In the genomic region with DNA sequence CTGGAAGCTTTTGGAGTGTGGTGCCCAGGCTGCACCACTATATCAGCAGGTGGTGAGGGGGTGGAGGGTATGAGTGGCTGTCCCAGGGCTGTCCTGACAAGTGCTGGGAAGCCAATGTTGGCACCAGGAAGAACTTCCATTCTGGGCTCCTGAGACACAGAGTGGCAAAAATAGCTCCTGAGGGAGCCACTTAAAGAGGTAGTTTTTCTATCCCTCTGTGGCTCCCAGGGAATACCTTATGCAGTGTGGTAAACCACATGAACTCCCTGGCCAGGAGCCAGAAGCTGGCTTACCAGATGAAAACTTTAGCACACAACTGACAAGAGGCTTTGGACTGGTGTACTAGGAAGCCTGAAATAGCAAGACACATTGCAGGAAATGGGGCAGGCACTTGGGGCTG, we compare ENCODE assay signal across 10 mouse cellular contexts. TPM values are rescaled to one million over a fixed set of nuclear protein-coding genes. Genes with fewer than 3 reads are reported as not detected.
A peak's percentile ranks its signal among the peaks of the same experiment; 100 is the strongest.
DNase-seq lines count a peak whose midpoint lies in the region; ATAC-seq and TF ChIP-seq lines count a peak whose summit lies in the region.
"Had no signal": no experiment of that assay in that cellular context is flagged by ENCODE, and none has a peak within 500 bp of the region (broad histone marks: within the 10 kb centered on the region; RNA-seq: fewer than 3 reads in every experiment).

No protein-coding gene starts in this region.

- H3K27ac ChIP-seq in kidney, embryonic 14.5 days (ENCODE audit: low read depth, low read length) = no peak overlapping the region
- H3K27ac ChIP-seq in embryonic facial prominence, embryonic 15.5 days (replicated peaks) = no peak overlapping the region
- H3K27ac ChIP-seq in heart, embryonic 12.5 days (ENCODE audit: poor library complexity, severe bottlenecking) = peak overlapping the region; percentile 91
- no peak overlapping the region for H3K27ac ChIP-seq in limb, embryonic 15.5 days
- no peak overlapping the region for H3K27ac ChIP-seq in hindbrain, postnatal 0 days
- no peak overlapping the region for H3K27ac ChIP-seq in intestine, embryonic 15.5 days
- H3K27ac ChIP-seq: limb, embryonic 12.5 days had no signal

- no peak overlapping the region for H3K4me3 ChIP-seq in kidney, embryonic 14.5 days (ENCODE audit: low read length)
- no peak overlapping the region for H3K4me3 ChIP-seq in embryonic facial prominence, embryonic 15.5 days (replicated peaks)
- no peak overlapping the region for H3K4me3 ChIP-seq in heart, embryonic 12.5 days
- H3K4me3 ChIP-seq in limb, embryonic 15.5 days = no peak overlapping the region
- H3K4me3 ChIP-seq in hindbrain, postnatal 0 days (ENCODE audit: low read length) = no peak overlapping the region
- H3K4me3 ChIP-seq in intestine, embryonic 15.5 days (replicated peaks) = no peak overlapping the region
- H3K4me3 ChIP-seq: limb, embryonic 12.5 days had no signal

- no peaks in the 10 kb centered on the region for H3K36me3 ChIP-seq in kidney, embryonic 14.5 days (ENCODE audit: control insufficient read depth, insufficient read depth, low read length)
- no peaks in the 10 kb centered on the region for H3K36me3 ChIP-seq in embryonic facial prominence, embryonic 15.5 days
- no peaks in the 10 kb centered on the region for H3K36me3 ChIP-seq in heart, embryonic 12.5 days
- H3K36me3 ChIP-seq in limb, embryonic 15.5 days = no peaks in the 10 kb centered on the region
- H3K36me3 ChIP-seq in hindbrain, postnatal 0 days (ENCODE audit: insufficient read depth, low read length) = 0 out of 2 replicates have a peak, but pooled peaks cover 5% of the 10 kb centered on the region
- no peaks in the 10 kb centered on the region for H3K36me3 ChIP-seq in intestine, embryonic 15.5 days
- H3K36me3 ChIP-seq: limb, embryonic 12.5 days had no signal

- TF ChIP-seq CTCF in hindbrain, postnatal 0 days (IDR thresholded peaks at IDR 0.05; ENCODE audit: low read depth) = no peak

- H3K4me1 ChIP-seq in kidney, embryonic 14.5 days (ENCODE audit: control insufficient read depth, insufficient read depth, low read length) = no peaks in the 10 kb centered on the region
- H3K4me1 ChIP-seq in embryonic facial prominence, embryonic 15.5 days = no peaks in the 10 kb centered on the region
- H3K4me1 ChIP-seq in heart, embryonic 12.5 days (replicated peaks) = peaks cover 28% of the 10 kb centered on the region
- no peaks in the 10 kb centered on the region for H3K4me1 ChIP-seq in limb, embryonic 15.5 days
- no peaks in the 10 kb centered on the region for H3K4me1 ChIP-seq in hindbrain, postnatal 0 days (ENCODE audit: insufficient read depth, low read length)
- H3K4me1 ChIP-seq in intestine, embryonic 15.5 days (replicated peaks) = no peaks in the 10 kb centered on the region
- H3K4me1 ChIP-seq: limb, embryonic 12.5 days had no signal

- no peaks in the 10 kb centered on the region for H3K9me3 ChIP-seq in kidney, embryonic 14.5 days (ENCODE audit: control insufficient read depth, low read length)
- no peaks in the 10 kb centered on the region for H3K9me3 ChIP-seq in embryonic facial prominence, embryonic 15.5 days (replicated peaks)
- no peaks in the 10 kb centered on the region for H3K9me3 ChIP-seq in heart, embryonic 12.5 days (replicated peaks)
- H3K9me3 ChIP-seq in limb, embryonic 15.5 days = no peaks in the 10 kb centered on the region
- no peaks in the 10 kb centered on the region for H3K9me3 ChIP-seq in hindbrain, postnatal 0 days (ENCODE audit: low read length)
- H3K9me3 ChIP-seq in intestine, embryonic 15.5 days = no peaks in the 10 kb centered on the region
- H3K9me3 ChIP-seq: limb, embryonic 12.5 days had no signal

- ATAC-seq in kidney, embryonic 14.5 days (ENCODE audit: low FRiP score, low TSS enrichment) = no peak
- ATAC-seq in embryonic facial prominence, embryonic 15.5 days (ENCODE audit: insufficient number of reproducible peaks, low FRiP score, low TSS enrichment, low read depth) = peak; percentile 67
- ATAC-seq in heart, embryonic 12.5 days (ENCODE audit: insufficient number of reproducible peaks, low FRiP score) = peak; percentile 82
- ATAC-seq in limb, embryonic 15.5 days (ENCODE audit: insufficient number of reproducible peaks, low FRiP score, low TSS enrichment, low read depth) = 0 out of 2 replicates have a peak, but pooled peaks have one; percentile 30
- no peak for ATAC-seq in hindbrain, postnatal 0 days
- no peak for ATAC-seq in intestine, embryonic 15.5 days

- no peak overlapping the region for H3K4me2 ChIP-seq in kidney, embryonic 14.5 days (replicated peaks; ENCODE audit: low read depth, low read length)
- H3K4me2 ChIP-seq in embryonic facial prominence, embryonic 15.5 days (replicated peaks) = no peak overlapping the region
- H3K4me2 ChIP-seq in heart, embryonic 12.5 days = no peak overlapping the region
- no peak overlapping the region for H3K4me2 ChIP-seq in limb, embryonic 15.5 days
- H3K4me2 ChIP-seq in hindbrain, postnatal 0 days (ENCODE audit: low read depth, low read length) = no peak overlapping the region
- no peak overlapping the region for H3K4me2 ChIP-seq in intestine, embryonic 15.5 days (replicated peaks)
- H3K4me2 ChIP-seq: limb, embryonic 12.5 days had no signal

- H3K9ac ChIP-seq in kidney, embryonic 14.5 days (ENCODE audit: low read depth, low read length) = no peak overlapping the region
- no peak overlapping the region for H3K9ac ChIP-seq in embryonic facial prominence, embryonic 15.5 days
- no peak overlapping the region for H3K9ac ChIP-seq in heart, embryonic 12.5 days
- H3K9ac ChIP-seq in limb, embryonic 15.5 days = no peak overlapping the region
- no peak overlapping the region for H3K9ac ChIP-seq in hindbrain, postnatal 0 days (replicated peaks; ENCODE audit: low read length)
- H3K9ac ChIP-seq in intestine, embryonic 15.5 days = no peak overlapping the region
- H3K9ac ChIP-seq: limb, embryonic 12.5 days had no signal

- no peaks in the 10 kb centered on the region for H3K27me3 ChIP-seq in kidney, embryonic 14.5 days (ENCODE audit: control insufficient read depth, insufficient read depth, low read length)
- H3K27me3 ChIP-seq in embryonic facial prominence, embryonic 15.5 days = no peaks in the 10 kb centered on the region
- H3K27me3 ChIP-seq in heart, embryonic 12.5 days (replicated peaks) = no peaks in the 10 kb centered on the region
- H3K27me3 ChIP-seq in limb, embryonic 15.5 days = no peaks in the 10 kb centered on the region
- no peaks in the 10 kb centered on the region for H3K27me3 ChIP-seq in hindbrain, postnatal 0 days (ENCODE audit: insufficient read depth, low read length)
- no peaks in the 10 kb centered on the region for H3K27me3 ChIP-seq in intestine, embryonic 15.5 days (replicated peaks)
- H3K27me3 ChIP-seq: limb, embryonic 12.5 days had no signal

- peak; percentile 6 for DNase-seq in kidney, adult 18-20 months
- no peak for DNase-seq in hindbrain, postnatal 0 days (ENCODE audit: low spot score)
- no peak for DNase-seq in embryo, embryonic 9.5 days (ENCODE audit: extremely low spot score)

RNA-seq across cellular contexts. Expression of a gene that starts 47.5 kb away (rescaled TPM):
- 0.06 and 0.08 TPM in 2 replicates for polyA plus RNA-seq in kidney, embryonic 14.5 days (2014; fragmentation: Nextera tagmentation; extraction: Ambion mirVana)
- 0.24 and 0.38 TPM in 2 replicates for polyA plus RNA-seq in embryonic facial prominence, embryonic 15.5 days (2015; fragmentation: Nextera tagmentation; extraction: Ambion mirVana)
- polyA plus RNA-seq in heart, embryonic 12.5 days (2016; fragmentation: Nextera tagmentation; extraction: Ambion mirVana) = 0.19 and 0.39 TPM in 2 replicates
- 0.08 and 0.19 TPM in 2 replicates for polyA plus RNA-seq in limb, embryonic 15.5 days (2015; fragmentation: Nextera tagmentation; extraction: Ambion mirVana)
- 0.29 and 0.63 TPM in 2 replicates for total RNA-seq in hindbrain, postnatal 0 days (2014; rRNA removed)
- polyA plus RNA-seq in hindbrain, postnatal 0 days (2015; fragmentation: Nextera tagmentation; extraction: Ambion mirVana) = 0.33 and 0.38 TPM in 2 replicates
- polyA plus RNA-seq in intestine, embryonic 15.5 days (2015; fragmentation: Nextera tagmentation; extraction: Ambion mirVana) = 0.06 and 0.10 TPM in 2 replicates
- total RNA-seq: neutrophil, adult 5-6 weeks had no signal

Comparison
In these comparisons a context has a peak if more than half of its experiments do, and no peak if none do; other contexts are left out.
1. ATAC-seq: peak in embryonic facial prominence, embryonic 15.5 days (single experiment), heart, embryonic 12.5 days (single experiment) and limb, embryonic 15.5 days (single experiment); none in kidney, embryonic 14.5 days (single experiment), hindbrain, postnatal 0 days (single experiment) and intestine, embryonic 15.5 days (single experiment).